Mouse (Mus musculus): ENCODE measurements around the gene Samhd1. TPM values are rescaled to one million over a fixed set of nuclear protein-coding genes. Genes with fewer than 3 reads are reported as not detected.
"Not testable (repeated sequence)": the region's sequence is repeated elsewhere in the genome, so short reads cannot be mapped to it uniquely, and the experiment has no call there.

Samhd1 gene
- polyA plus RNA-seq, 1 experiment, result 57.1 TPM

DNA sequence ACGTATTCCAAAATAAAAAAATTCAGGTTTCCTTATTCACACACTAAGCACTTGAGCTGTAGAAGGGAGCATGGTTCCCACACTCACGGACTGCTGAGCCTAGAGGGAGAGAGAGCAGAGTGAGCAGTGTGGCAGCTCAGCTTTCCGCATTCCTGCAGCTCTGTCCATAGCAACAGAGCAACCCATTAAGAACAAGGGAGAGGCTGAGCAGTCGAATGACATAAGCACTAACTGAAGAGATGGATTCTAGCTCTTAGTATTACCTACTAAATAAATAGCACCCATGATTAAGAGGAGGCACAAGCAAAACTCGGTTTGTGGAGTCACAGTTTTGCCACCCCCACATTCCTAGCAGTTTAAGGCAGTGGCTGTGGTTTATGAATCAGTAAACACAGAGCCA, 35.1 kb upstream of the Samhd1 start:
- DNase-seq, result no peak
- Histone ChIP-seq H3K4me1 (replicated peaks; ENCODE audit: control insufficient read depth, insufficient read depth, low read length) (no peaks in the 10 kb centered on the region), H3K27ac (ENCODE audit: control insufficient read depth, insufficient read depth, low read length) (no peak overlapping the region), H3K27me3 (ENCODE audit: control insufficient read depth, insufficient read depth, low read length) (no peaks in the 10 kb centered on the region), H3K4me3 (ENCODE audit: control insufficient read depth, insufficient read depth, low read length) (no peak overlapping the region), H3K36me3 (ENCODE audit: control insufficient read depth, insufficient read depth, low read length) (peaks cover 40% of the 10 kb centered on the region)
- TF ChIP-seq POLR2A (IDR thresholded peaks at IDR 0.05; ENCODE audit: control insufficient read depth, extremely low read depth, insufficient read depth, low read length, poor library complexity), result no peak
- no peak for TF ChIP-seq CTCF (IDR thresholded peaks at IDR 0.05; ENCODE audit: borderline replicate concordance, control insufficient read depth, extremely low read depth, insufficient read depth, low read length, poor library complexity)
- 92% methylated on average over 5 of the region's 5 CpGs for WGBS

DNA sequence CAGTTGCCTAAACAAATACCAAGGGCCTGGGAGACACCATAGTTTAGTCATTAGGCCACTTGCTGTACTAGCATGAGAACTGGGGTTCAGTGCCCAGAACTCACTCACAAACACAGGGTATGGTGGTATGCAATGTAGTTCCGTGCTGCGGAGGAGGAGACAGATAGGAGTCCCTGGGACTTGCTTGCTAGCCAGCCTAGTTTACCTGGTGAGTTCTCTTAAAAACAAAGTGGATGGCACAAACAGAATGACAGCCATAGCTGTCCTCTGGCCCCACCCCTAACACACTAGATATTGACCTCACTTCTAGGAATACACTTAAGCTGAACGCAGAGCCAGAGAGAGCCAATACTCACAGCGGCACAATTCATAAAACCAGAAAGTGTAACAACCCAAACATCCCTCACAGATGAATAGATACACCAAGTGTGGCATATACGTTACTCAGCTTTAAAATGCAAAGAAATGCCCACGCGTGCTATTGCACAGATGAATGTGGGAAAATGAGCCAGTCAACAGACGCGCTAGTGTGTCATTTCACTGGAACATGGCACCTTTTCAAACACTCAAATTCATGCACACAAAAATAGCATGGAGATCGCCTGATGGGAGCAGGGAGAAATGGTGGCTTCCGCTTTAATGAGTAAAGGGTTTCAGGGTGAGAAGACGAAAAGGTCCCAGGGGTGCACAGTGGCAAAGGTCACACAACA, 31.5 kb upstream of the Samhd1 start:
- no peaks in the 10 kb centered on the region for H3K4me1 ChIP-seq (replicated peaks; ENCODE audit: control insufficient read depth, insufficient read depth, low read length)
- DNase-seq, result no peak
- peaks cover 36% of the 10 kb centered on the region for H3K36me3 ChIP-seq (ENCODE audit: control insufficient read depth, insufficient read depth, low read length)
- WGBS, result 98% methylated on average over 12 of the region's 12 CpGs
- H3K4me3 ChIP-seq (ENCODE audit: control insufficient read depth, insufficient read depth, low read length), result no peak overlapping the region
- H3K27ac ChIP-seq (ENCODE audit: control insufficient read depth, insufficient read depth, low read length), result no peak overlapping the region
- H3K27me3 ChIP-seq (ENCODE audit: control insufficient read depth, insufficient read depth, low read length), result no peaks in the 10 kb centered on the region
- TF ChIP-seq CTCF (IDR thresholded peaks at IDR 0.05; ENCODE audit: borderline replicate concordance, control insufficient read depth, extremely low read depth, insufficient read depth, low read length, poor library complexity), result no peak
- TF ChIP-seq POLR2A (IDR thresholded peaks at IDR 0.05; ENCODE audit: control insufficient read depth, extremely low read depth, insufficient read depth, low read length, poor library complexity), result no peak

DNA sequence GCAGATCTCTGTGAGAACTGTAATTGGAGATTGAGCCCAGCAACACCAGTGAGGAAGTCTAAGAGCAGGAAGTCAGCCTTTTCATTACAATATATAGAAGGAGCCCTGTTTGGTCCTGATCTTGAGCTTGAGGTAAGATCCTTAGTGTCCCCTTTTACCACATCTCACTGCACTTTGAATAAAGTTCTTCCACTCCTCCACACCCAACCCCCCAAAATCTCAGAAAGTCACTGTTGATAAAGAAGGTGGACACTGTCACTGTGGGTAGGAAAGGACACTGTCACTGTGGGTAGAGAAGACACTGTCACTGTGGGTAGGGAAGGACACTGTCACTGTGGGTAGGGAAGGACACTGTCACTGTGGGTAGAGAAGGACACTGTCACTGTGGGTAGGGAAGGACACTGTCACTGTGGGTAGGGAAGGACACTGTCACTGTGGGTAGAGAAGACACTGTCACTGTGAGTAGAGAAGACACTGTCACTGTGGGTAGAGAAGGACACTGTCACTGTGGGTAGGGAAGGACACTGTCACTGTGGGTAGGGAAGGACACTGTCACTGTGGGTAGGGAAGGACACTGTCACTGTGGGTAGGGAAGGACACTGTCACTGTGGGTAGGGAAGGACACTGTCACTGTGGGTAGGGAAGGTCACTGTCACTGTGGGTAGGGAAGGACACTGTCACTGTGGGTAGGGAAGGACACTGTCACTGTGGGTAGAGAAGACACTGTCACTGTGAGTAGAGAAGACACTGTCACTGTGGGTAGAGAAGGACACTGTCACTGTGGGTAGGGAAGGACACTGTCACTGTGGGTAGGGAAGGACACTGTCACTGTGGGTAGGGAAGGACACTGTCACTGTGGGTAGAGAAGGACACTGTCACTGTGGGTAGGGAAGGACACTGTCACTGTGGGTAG, 30.5 kb upstream of the Samhd1 start:
- peaks cover 46% of the 10 kb centered on the region for H3K36me3 ChIP-seq (ENCODE audit: control insufficient read depth, insufficient read depth, low read length)
- not testable (repeated sequence) for H3K27ac ChIP-seq (ENCODE audit: control insufficient read depth, insufficient read depth, low read length); DNase-seq

DNA sequence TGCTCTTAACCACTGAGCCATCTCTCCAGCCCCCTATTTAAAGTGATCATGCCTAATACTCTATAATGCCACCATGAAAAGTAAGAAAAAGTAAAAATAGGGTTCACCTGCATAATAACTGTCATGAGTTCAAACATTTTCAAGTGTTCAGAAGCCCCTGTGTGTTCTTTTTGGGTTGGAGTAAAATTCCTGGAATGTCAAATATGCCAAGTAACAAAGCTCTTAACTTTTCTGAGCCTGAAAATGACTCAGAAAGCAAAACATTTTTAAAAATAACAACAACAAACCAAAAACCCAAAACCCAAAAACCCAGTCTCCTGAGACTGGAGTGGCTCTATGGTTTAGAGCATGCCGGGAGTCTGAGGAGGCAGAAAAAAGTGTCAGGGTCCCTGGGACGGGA, 29.0 kb upstream of the Samhd1 start:
- no peak for TF ChIP-seq CTCF (IDR thresholded peaks at IDR 0.05; ENCODE audit: borderline replicate concordance, control insufficient read depth, extremely low read depth, insufficient read depth, low read length, poor library complexity)
- TF ChIP-seq POLR2A (IDR thresholded peaks at IDR 0.05; ENCODE audit: control insufficient read depth, extremely low read depth, insufficient read depth, low read length, poor library complexity), result no peak
- Histone ChIP-seq H3K27me3 (ENCODE audit: control insufficient read depth, insufficient read depth, low read length) (no peaks in the 10 kb centered on the region), H3K27ac (ENCODE audit: control insufficient read depth, insufficient read depth, low read length) (no peak overlapping the region), H3K36me3 (ENCODE audit: control insufficient read depth, insufficient read depth, low read length) (peaks cover 61% of the 10 kb centered on the region), H3K4me3 (ENCODE audit: control insufficient read depth, insufficient read depth, low read length) (no peak overlapping the region), H3K4me1 (replicated peaks; ENCODE audit: control insufficient read depth, insufficient read depth, low read length) (no peaks in the 10 kb centered on the region)
- DNase-seq, result no peak
- 97% methylated on average over 2 of the region's 2 CpGs for WGBS

More for the DNA sequence above, 30.5 kb upstream of the Samhd1 start:
- H3K4me3 ChIP-seq (ENCODE audit: control insufficient read depth, insufficient read depth, low read length); H3K4me1 ChIP-seq (replicated peaks; ENCODE audit: control insufficient read depth, insufficient read depth, low read length); H3K27me3 ChIP-seq (ENCODE audit: control insufficient read depth, insufficient read depth, low read length): not testable (repeated sequence)

DNA sequence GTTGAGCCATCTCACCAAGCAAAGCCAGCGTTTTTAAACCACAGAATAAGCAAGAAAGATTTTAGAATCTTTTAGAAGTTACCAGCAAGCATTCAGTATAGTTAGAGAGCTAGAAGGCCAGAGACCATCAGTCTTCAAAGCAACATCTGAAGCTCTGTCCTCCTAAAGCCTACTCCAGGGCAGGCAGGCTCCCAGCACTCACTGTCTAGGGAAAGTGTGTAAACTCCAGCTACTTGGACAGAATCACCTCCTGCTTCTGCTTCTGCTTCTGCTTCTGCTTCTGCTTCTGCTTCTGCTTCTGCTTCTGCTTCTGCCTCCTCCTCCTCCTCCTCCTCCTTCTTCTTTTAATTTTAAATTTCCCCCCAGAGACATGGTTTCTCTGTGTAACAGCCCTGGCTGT, 21.0 kb upstream of the Samhd1 start:
- Histone ChIP-seq H3K4me1 (replicated peaks; ENCODE audit: control insufficient read depth, insufficient read depth, low read length) (no peaks in the 10 kb centered on the region), H3K27me3 (ENCODE audit: control insufficient read depth, insufficient read depth, low read length) (no peaks in the 10 kb centered on the region), H3K27ac (ENCODE audit: control insufficient read depth, insufficient read depth, low read length) (no peak overlapping the region), H3K4me3 (ENCODE audit: control insufficient read depth, insufficient read depth, low read length) (no peak overlapping the region), H3K36me3 (ENCODE audit: control insufficient read depth, insufficient read depth, low read length) (peaks cover 61% of the 10 kb centered on the region)
- 97% methylated on average over 1 of the region's 1 CpGs for WGBS
- TF ChIP-seq CTCF (IDR thresholded peaks at IDR 0.05; ENCODE audit: borderline replicate concordance, control insufficient read depth, extremely low read depth, insufficient read depth, low read length, poor library complexity) (no peak), POLR2A (IDR thresholded peaks at IDR 0.05; ENCODE audit: control insufficient read depth, extremely low read depth, insufficient read depth, low read length, poor library complexity) (no peak)
- DNase-seq, result no peak

DNA sequence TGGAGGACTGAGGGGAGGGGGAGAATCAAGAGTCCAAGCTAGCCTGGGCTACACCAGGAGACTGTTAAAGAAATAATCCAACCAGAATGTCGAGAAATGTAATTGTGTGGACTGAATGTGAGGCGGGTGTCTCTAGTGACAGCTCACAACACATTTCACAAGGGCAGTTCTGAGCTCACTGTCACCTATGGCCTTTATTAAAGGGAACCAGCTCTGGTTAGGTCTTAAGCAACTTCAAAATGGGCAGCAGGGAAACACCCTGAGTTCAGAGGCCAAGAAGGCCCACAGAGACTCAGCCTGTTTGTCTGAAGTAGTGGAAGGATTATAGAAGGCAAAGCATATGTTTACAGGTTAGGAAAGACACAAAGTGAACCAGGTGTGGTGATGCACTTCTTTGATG, 18.2 kb upstream of the Samhd1 start:
- Histone ChIP-seq H3K4me3 (ENCODE audit: control insufficient read depth, insufficient read depth, low read length) (no peak overlapping the region), H3K27ac (ENCODE audit: control insufficient read depth, insufficient read depth, low read length) (no peak overlapping the region), H3K4me1 (replicated peaks; ENCODE audit: control insufficient read depth, insufficient read depth, low read length) (no peaks in the 10 kb centered on the region), H3K27me3 (ENCODE audit: control insufficient read depth, insufficient read depth, low read length) (no peaks in the 10 kb centered on the region), H3K36me3 (ENCODE audit: control insufficient read depth, insufficient read depth, low read length) (peaks cover 59% of the 10 kb centered on the region)
- DNase-seq, result no peak
- TF ChIP-seq CTCF (IDR thresholded peaks at IDR 0.05; ENCODE audit: borderline replicate concordance, control insufficient read depth, extremely low read depth, insufficient read depth, low read length, poor library complexity) (no peak), POLR2A (IDR thresholded peaks at IDR 0.05; ENCODE audit: control insufficient read depth, extremely low read depth, insufficient read depth, low read length, poor library complexity) (no peak)
- 89% methylated on average over 2 of the region's 2 CpGs for WGBS

Data from thymus, adult 2 months (tissue).